Mouse (Mus musculus) ES-E14 (cell line): Measurements from ENCODE around the gene Cryzl1. TPM values are rescaled to one million over a fixed set of nuclear protein-coding genes. Genes with fewer than 3 reads are reported as not detected.

Source experiments
- DNase-seq: peaks from one replicate; pipeline ENCODE4 v3.0.0-alpha.2; 2013; ENCODE audit warnings: low read depth, low spot score
- H3K27ac ChIP-seq: 2 replicates; pipeline ENCODE4 v1.5.1; 2012; ENCODE audit warnings: low read depth, mild to moderate bottlenecking, low read length, moderate library complexity, mixed read lengths; ENCODE audit not compliant: poor library complexity, insufficient read depth, severe bottlenecking
- H3K36me3 ChIP-seq: 2 replicates; pipeline ENCODE4 v1.6.1; 2012; ENCODE audit warnings: mild to moderate bottlenecking, low read length, moderate library complexity, mixed read lengths; ENCODE audit not compliant: control insufficient read depth, poor library complexity, insufficient read depth, severe bottlenecking
- H3K4me1 ChIP-seq, 2 experiments: fragments of 150-350 bp in 1 of 2; sonication (generic) in 1 of 2; 2 replicates each; pipeline ENCODE4 v1.6.1; 2012; ENCODE audit warnings: low read length in 2 of 2, mild to moderate bottlenecking in 1 of 2, mixed read lengths in 1 of 2; ENCODE audit not compliant: control insufficient read depth in 2 of 2, insufficient read depth in 2 of 2, poor library complexity in 1 of 2
- H3K4me3 ChIP-seq, 2 experiments: fragments of 150-350 bp in 1 of 2; sonication (generic) in 1 of 2; 2 replicates each; pipeline ENCODE4 v1.5.1; 2012; ENCODE audit warnings: low read length in 2 of 2, low read depth in 1 of 2, mild to moderate bottlenecking in 1 of 2, mixed read lengths in 1 of 2; ENCODE audit not compliant: insufficient read depth in 1 of 2, poor library complexity in 1 of 2, severe bottlenecking in 1 of 2
- H3K9ac ChIP-seq: 2 replicates; pipeline ENCODE4 v1.6.1; 2012; ENCODE audit warnings: low read depth, mild to moderate bottlenecking, low read length, mixed read lengths; ENCODE audit not compliant: poor library complexity, insufficient read depth, severe bottlenecking
- H3K9me3 ChIP-seq: fragments of 150-350 bp; sonication (generic); 2 replicates; pipeline ENCODE4 v1.6.1; 2012; ENCODE audit warnings: low read depth, mild to moderate bottlenecking, low read length; ENCODE audit not compliant: control insufficient read depth, insufficient read depth
- CHD2 ChIP-seq: IDR thresholded peaks from 2 replicates; pipeline ENCODE4 v1.6.1; 2014; ENCODE audit warnings: mild to moderate bottlenecking, low read depth, low read length, inconsistent platforms
- HCFC1 ChIP-seq: IDR thresholded peaks from 2 replicates; pipeline ENCODE4 v1.6.1; 2012; ENCODE audit warnings: low read length, inconsistent platforms, borderline replicate concordance; ENCODE audit not compliant: insufficient read depth
- MAFK ChIP-seq: IDR thresholded peaks from 2 replicates; pipeline ENCODE4 v1.6.1; 2014; ENCODE audit warnings: mild to moderate bottlenecking, low read depth, low read length, inconsistent platforms; ENCODE audit not compliant: insufficient read depth
- ZC3H11A ChIP-seq: IDR thresholded peaks from 2 replicates; pipeline ENCODE4 v1.6.1; 2012; ENCODE audit warnings: low read depth, mild to moderate bottlenecking, inconsistent platforms, low read length, borderline replicate concordance
- ZNF384 ChIP-seq: IDR thresholded peaks from 2 replicates; pipeline ENCODE4 v1.6.1; 2012; ENCODE audit warnings: low read depth, low read length, inconsistent platforms
- in situ Hi-C, 2 experiments: fragments of 600-800 bp; cut with MboI; formaldehyde crosslinking; loops; one replicate each; pipeline ENCODE4 v1.15.1; 2025; ENCODE audit warnings: low sequenced_read_pairs in 2 of 2, inconsistent platforms in 1 of 2; ENCODE audit not compliant: unreplicated experiment in 2 of 2
- total RNA-seq: library from RNA; depleted of rRNA; stranded (reverse); fragments of 300-350 nt; gene quantifications from 2 replicates; pipeline ENCODE4 v1.2.3, GENCODE M21; 2012; rRNA removed

The Cryzl1 gene
- 19.0 and 29.7 TPM in 2 replicates for total RNA-seq

GRCm38 (mm10) chr16:91728123-91729065 lies at the start of gene Cryzl1:
Gene Cryzl1, minus strand, starts transcription at chr16:91728975.
- Histone ChIP-seq H3K4me1 (peaks cover 0 to 3% of the 10 kb centered on the region in 2 experiments; a peak in 1 of 4 replicates), H3K27ac (peak within 1 kb of the TSS; percentile 72), H3K36me3 (peaks cover 4% of the 10 kb centered on the region; the same call in 1 of the 2 replicates), H3K4me3 (peak within 1 kb of the TSS; percentile 91 to 99), H3K9ac (peak within 1 kb of the TSS; percentile 89), H3K9me3 (no peaks in the 10 kb centered on the region)
- in situ Hi-C loops, result no loop called here
- DNase-seq, result peak; percentile 97
- TF ChIP-seq HCFC1 (peak; percentile 96), ZC3H11A (no peak), ZNF384 (no peak)

- H3K4me1 ChIP-seq, result peaks cover 0 to 2% of the 10 kb centered on the region in 2 experiments; a peak in 1 of 4 replicates
- no peak for DNase-seq
- H3K27ac ChIP-seq, result no peak overlapping the region
- no peaks in the 10 kb centered on the region for H3K36me3 ChIP-seq
- in situ Hi-C loops, result no loop called here
- H3K9ac ChIP-seq, result no peak overlapping the region
- H3K9me3 ChIP-seq, result no peaks in the 10 kb centered on the region
- no peak overlapping the region for H3K4me3 ChIP-seq
- TF ChIP-seq HCFC1 (no peak), MAFK (no peak), ZNF384 (no peak), ZC3H11A (no peak), CHD2 (no peak)
These were observed 43.8 kb upstream of the Cryzl1 start for GRCm38 (mm10) chr16:91772586-91772985.

GRCm38 (mm10) chr16:91771334-91771733 lies 42.6 kb upstream of the Cryzl1 start:
- TF ChIP-seq HCFC1 (no peak), CHD2 (no peak), MAFK (no peak), ZNF384 (no peak)

GRCm38 (mm10) chr16:91770662-91771061 lies 41.9 kb upstream of the Cryzl1 start:
- DNase-seq, result no peak

More at GRCm38 (mm10) chr16:91771334-91771733, 42.6 kb upstream of the Cryzl1 start:
- H3K27ac ChIP-seq, result no peak overlapping the region
- no peaks in the 10 kb centered on the region for H3K36me3 ChIP-seq
- no peak for DNase-seq
- H3K9me3 ChIP-seq, result no peaks in the 10 kb centered on the region
- peaks cover 0 to 2% of the 10 kb centered on the region in 2 experiments; a peak in 1 of 4 replicates for H3K4me1 ChIP-seq
- in situ Hi-C loops, result no loop called here
- no peak overlapping the region for H3K9ac ChIP-seq
- no peak overlapping the region for H3K4me3 ChIP-seq

More at GRCm38 (mm10) chr16:91770662-91771061, 41.9 kb upstream of the Cryzl1 start:
- H3K36me3 ChIP-seq, result no peaks in the 10 kb centered on the region
- no peak overlapping the region for H3K9ac ChIP-seq
- no peaks in the 10 kb centered on the region for H3K9me3 ChIP-seq
- peaks cover 0 to 5% of the 10 kb centered on the region in 2 experiments; a peak in 2 of 4 replicates for H3K4me1 ChIP-seq
- H3K27ac ChIP-seq, result no peak overlapping the region
- in situ Hi-C loops, result no loop called here
- no peak overlapping the region for H3K4me3 ChIP-seq
- no peak for TF ChIP-seq CHD2
- TF ChIP-seq MAFK, result no peak
- no peak for TF ChIP-seq ZNF384
- TF ChIP-seq ZC3H11A, result no peak
- no peak for TF ChIP-seq HCFC1
